Mouse (Mus musculus) megakaryocyte, embryonic 14.5 days (primary cell): ENCODE measurements around the gene Tmem220. TPM values are rescaled to one million over a fixed set of nuclear protein-coding genes. Genes with fewer than 3 reads are reported as not detected.
"Not testable (repeated sequence)": the region's sequence is repeated elsewhere in the genome, so short reads cannot be mapped to it uniquely, and the experiment has no call there.

Source experiments
- H3K27me3 ChIP-seq: replicated peaks from 2 replicates; pipeline ENCODE3; 2012; ENCODE audit warnings: inconsistent platforms
- H3K36me3 ChIP-seq: replicated peaks from 2 replicates; pipeline ENCODE3; 2012; ENCODE audit warnings: low read length, inconsistent platforms, mixed read lengths
- H3K4me1 ChIP-seq: 2 replicates; pipeline ENCODE4 v1.6.1; 2012; ENCODE audit warnings: inconsistent platforms
- H3K4me3 ChIP-seq: replicated peaks from 2 replicates; pipeline ENCODE3; 2012; ENCODE audit warnings: moderate library complexity, mild to moderate bottlenecking, inconsistent platforms
- H3K9me3 ChIP-seq: 2 replicates; pipeline ENCODE4 v1.6.1; 2012; ENCODE audit warnings: inconsistent platforms
- FLI1 ChIP-seq: IDR thresholded peaks from 2 replicates; pipeline ENCODE4 v1.6.1; 2012; ENCODE audit warnings: low read length, inconsistent platforms, mixed read lengths
- GATA1 ChIP-seq: IDR thresholded peaks from 3 replicates; pipeline ENCODE4 v1.6.1; 2012; ENCODE audit warnings: mixed read lengths, low read length, inconsistent platforms, borderline replicate concordance
- polyA plus RNA-seq: library from polyadenylated mRNA; stranded (reverse); fragments of >175 nt; gene quantifications from 2 replicates; pipeline ENCODE4 v1.2.3, GENCODE M21; 2012; ENCODE audit warnings: low replicate concordance; ENCODE audit not compliant: insufficient read depth

Gene Tmem220
- polyA plus RNA-seq, 1 experiment: not detected

DNA sequence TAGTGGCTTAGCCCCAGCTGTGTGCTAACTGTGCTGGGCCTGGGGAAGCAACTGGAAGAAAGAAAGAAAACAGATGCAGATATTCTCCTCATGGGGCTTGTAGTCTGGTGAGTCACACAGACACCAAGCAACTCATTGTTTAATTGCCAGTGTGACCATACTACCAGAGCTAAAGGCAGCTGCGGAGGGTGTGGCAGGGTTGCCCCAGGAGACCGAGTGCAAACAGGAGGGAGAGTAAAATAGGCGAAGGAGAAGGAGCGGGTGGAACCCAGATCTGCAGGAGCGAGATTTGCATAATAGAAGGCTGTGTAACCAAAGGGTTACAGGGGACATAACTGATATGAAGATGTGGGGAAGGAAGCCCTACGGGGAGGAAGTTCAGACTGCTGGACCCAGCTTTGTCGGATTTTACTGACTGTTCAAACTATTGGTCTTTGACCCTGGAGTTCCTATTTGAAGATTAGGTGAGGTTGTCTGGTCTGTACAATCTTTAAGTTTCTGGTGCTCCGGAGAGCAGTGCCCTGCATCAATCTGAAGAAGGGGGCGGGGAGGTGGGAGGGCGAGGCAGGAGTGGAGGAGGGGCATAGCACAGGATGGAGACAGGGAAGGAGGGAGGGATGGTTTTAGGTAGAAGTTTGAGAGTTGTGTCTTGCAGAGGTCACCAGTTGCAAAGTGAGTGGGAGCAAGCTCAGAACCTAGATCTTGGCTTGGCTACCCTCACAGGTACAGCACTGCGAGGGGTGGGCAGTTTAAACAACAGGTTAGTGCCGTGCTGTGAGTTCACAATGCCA, 7.0 kb upstream of the Tmem220 start:
- Histone ChIP-seq H3K4me3 (no peak overlapping the region), H3K9me3 (no peaks in the 10 kb centered on the region), H3K36me3 (no peaks in the 10 kb centered on the region), H3K4me1 (peaks cover 35% of the 10 kb centered on the region), H3K27me3 (peaks cover 62% of the 10 kb centered on the region)
- TF ChIP-seq GATA1: no peak
- TF ChIP-seq FLI1: no peak

DNA sequence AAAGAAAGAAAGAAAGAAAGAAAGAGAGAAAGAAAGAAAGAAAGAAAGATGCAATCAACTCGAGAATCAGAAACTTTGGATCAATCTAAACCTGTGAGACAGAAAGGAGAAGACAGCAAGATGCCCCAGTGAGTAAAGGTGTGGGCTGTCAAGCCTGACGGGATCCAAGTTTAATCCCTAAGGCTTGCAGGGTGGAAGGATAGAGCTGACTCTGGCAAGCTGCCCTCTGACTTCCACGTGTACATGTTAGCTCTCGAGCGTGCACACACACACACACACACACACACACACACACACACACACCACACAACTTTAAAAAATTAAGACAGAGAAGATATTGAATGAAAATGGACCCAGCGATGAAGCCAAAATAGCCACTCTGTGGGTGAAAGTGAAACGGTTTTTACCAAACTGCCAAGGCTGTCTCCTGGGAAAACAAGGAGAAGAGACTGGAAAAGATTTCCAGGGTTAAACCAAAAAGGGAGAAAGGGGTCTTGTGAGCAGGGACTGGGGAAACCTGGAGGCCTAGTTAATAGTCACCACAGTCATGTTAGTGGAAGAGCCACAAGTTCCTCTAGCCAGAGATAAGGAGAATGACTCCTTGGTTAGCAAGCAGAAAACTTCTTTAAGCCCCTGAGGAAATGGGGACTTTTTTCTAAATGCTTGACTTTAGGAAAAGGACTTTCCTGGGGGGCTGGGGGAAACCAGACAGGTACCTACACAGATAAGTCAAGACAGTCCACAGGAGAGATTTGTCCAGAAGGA, 5.1 kb upstream of the Tmem220 start:
- H3K4me1 ChIP-seq: peaks cover 29% of the 10 kb centered on the region
- no peaks in the 10 kb centered on the region for H3K36me3 ChIP-seq
- TF ChIP-seq FLI1 (no peak), GATA1 (no peak)
- no peak overlapping the region for H3K4me3 ChIP-seq
- H3K9me3 ChIP-seq: no peaks in the 10 kb centered on the region
- peaks cover 45% of the 10 kb centered on the region for H3K27me3 ChIP-seq

- TF ChIP-seq FLI1: no peak
- TF ChIP-seq GATA1: no peak
- peaks cover 37% of the 10 kb centered on the region for H3K4me1 ChIP-seq
- no peaks in the 10 kb centered on the region for H3K36me3 ChIP-seq
- H3K27me3 ChIP-seq: peaks cover 37% of the 10 kb centered on the region
- H3K4me3 ChIP-seq: peak overlapping the region; percentile 72
- H3K9me3 ChIP-seq: no peaks in the 10 kb centered on the region
Measured at GRCm38 (mm10) chr11:67020948-67021347, 4.0 kb upstream of the Tmem220 start.

- H3K4me1 ChIP-seq: peaks cover 37% of the 10 kb centered on the region
- H3K36me3 ChIP-seq: no peaks in the 10 kb centered on the region
- TF ChIP-seq GATA1 (no peak), FLI1 (no peak)
Measured at GRCm38 (mm10) chr11:67022354-67023115, 2.4 kb upstream of the Tmem220 start.

GRCm38 (mm10) chr11:67023191-67023590, 1.8 kb upstream of the Tmem220 start:
- peaks cover 23% of the 10 kb centered on the region for H3K27me3 ChIP-seq
- H3K36me3 ChIP-seq, H3K4me3 ChIP-seq, H3K9me3 ChIP-seq: not testable (repeated sequence)
- peaks cover 32% of the 10 kb centered on the region for H3K4me1 ChIP-seq

More at GRCm38 (mm10) chr11:67022354-67023115, 2.4 kb upstream of the Tmem220 start:
- Histone ChIP-seq H3K27me3 (peaks cover 29% of the 10 kb centered on the region), H3K9me3 (no peaks in the 10 kb centered on the region), H3K4me3 (no peak overlapping the region)

- Histone ChIP-seq H3K4me1 (peaks cover 29% of the 10 kb centered on the region), H3K4me3 (peak overlapping the region; percentile 83), H3K36me3 (no peaks in the 10 kb centered on the region), H3K27me3 (peaks cover 19% of the 10 kb centered on the region), H3K9me3 (no peaks in the 10 kb centered on the region)
- TF ChIP-seq FLI1 (no peak), GATA1 (no peak)
Measured at GRCm38 (mm10) chr11:67023802-67024340, 1.1 kb upstream of the Tmem220 start.

GRCm38 (mm10) chr11:67030904-67031602, 6.1 kb downstream of the Tmem220 start:
- no peaks in the 10 kb centered on the region for H3K9me3 ChIP-seq
- H3K4me3 ChIP-seq: no peak overlapping the region
- peaks cover 10% of the 10 kb centered on the region; the same call in 1 of the 2 replicates for H3K4me1 ChIP-seq
- TF ChIP-seq GATA1 (no peak), FLI1 (no peak)
- H3K27me3 ChIP-seq: peaks cover 24% of the 10 kb centered on the region
- H3K36me3 ChIP-seq: no peaks in the 10 kb centered on the region

- no peak for TF ChIP-seq GATA1
- no peak for TF ChIP-seq FLI1
- Histone ChIP-seq H3K27me3 (peaks cover 24% of the 10 kb centered on the region), H3K36me3 (no peaks in the 10 kb centered on the region), H3K4me1 (peaks cover 10% of the 10 kb centered on the region; the same call in 1 of the 2 replicates), H3K4me3 (no peak overlapping the region), H3K9me3 (no peaks in the 10 kb centered on the region)
Measured at GRCm38 (mm10) chr11:67031603-67031915, 6.6 kb downstream of the Tmem220 start.
